Mouse (Mus musculus): ENCODE measurements at regions not wholly inside any gene's neighbourhood (a gene's known extent, or its start where the extent isn't known, plus 50 kb on each side); places are given as distances from the start of the nearest gene placed in this dataset.

- Histone ChIP-seq H3K27ac (no peak overlapping the region), H3K27me3 (no peaks in the 10 kb centered on the region), H3K9me3 (no peaks in the 10 kb centered on the region), H3K4me3 (no peak overlapping the region), H3K4me1 (no peaks in the 10 kb centered on the region), H3K4me2 (no peak overlapping the region), H3K36me3 (no peaks in the 10 kb centered on the region), H3K9ac (no peak overlapping the region)
- no peak for ATAC-seq (ENCODE audit: insufficient number of reproducible peaks, insufficient read depth, low FRiP score, low TSS enrichment, low read depth)
- WGBS, result 62% methylated on average over 5 of the region's 5 CpGs
Measured at GRCm38 (mm10) chr7:71234176-71234769, 117.0 kb downstream of the Gm10295 start.

GRCm38 (mm10) chr7:71232821-71233815 lies 118.2 kb downstream of the Gm10295 start:
- Histone ChIP-seq H3K4me3 (no peak overlapping the region), H3K4me2 (no peak overlapping the region), H3K9ac (no peak overlapping the region), H3K36me3 (no peaks in the 10 kb centered on the region), H3K27me3 (no peaks in the 10 kb centered on the region), H3K27ac (no peak overlapping the region), H3K4me1 (no peaks in the 10 kb centered on the region), H3K9me3 (no peaks in the 10 kb centered on the region)
- no peak for ATAC-seq (ENCODE audit: insufficient number of reproducible peaks, insufficient read depth, low FRiP score, low TSS enrichment, low read depth)
- WGBS, result 74% methylated on average over 8 of the region's 8 CpGs

GRCm38 (mm10) chr7:71230901-71231477 lies 120.3 kb downstream of the Gm10295 start:
- Histone ChIP-seq H3K36me3 (no peaks in the 10 kb centered on the region), H3K4me2 (no peak overlapping the region), H3K4me3 (no peak overlapping the region), H3K27me3 (no peaks in the 10 kb centered on the region), H3K9ac (no peak overlapping the region), H3K27ac (no peak overlapping the region), H3K4me1 (no peaks in the 10 kb centered on the region), H3K9me3 (no peaks in the 10 kb centered on the region)
- WGBS, result 59% methylated on average over 4 of the region's 4 CpGs
- ATAC-seq (ENCODE audit: insufficient number of reproducible peaks, insufficient read depth, low FRiP score, low TSS enrichment, low read depth), result no peak

- Histone ChIP-seq H3K4me2 (no peak overlapping the region), H3K9ac (no peak overlapping the region), H3K4me1 (no peaks in the 10 kb centered on the region), H3K36me3 (no peaks in the 10 kb centered on the region), H3K27ac (no peak overlapping the region; the same call in 1 of the 2 replicates), H3K9me3 (no peaks in the 10 kb centered on the region), H3K27me3 (no peaks in the 10 kb centered on the region), H3K4me3 (no peak overlapping the region)
- WGBS, result 53% methylated on average over 3 of the region's 3 CpGs
- no peak for ATAC-seq (ENCODE audit: insufficient number of reproducible peaks, insufficient read depth, low FRiP score, low TSS enrichment, low read depth)
Measured at GRCm38 (mm10) chr7:71229183-71229582, 122.1 kb downstream of the Gm10295 start.

- no peak overlapping the region for H3K9ac ChIP-seq
- H3K9me3 ChIP-seq, result no peaks in the 10 kb centered on the region
- H3K4me3 ChIP-seq, result no peak overlapping the region
- ATAC-seq (ENCODE audit: insufficient number of reproducible peaks, insufficient read depth, low FRiP score, low TSS enrichment, low read depth), result no peak
- H3K27ac ChIP-seq, result no peak overlapping the region
- H3K4me1 ChIP-seq, result no peaks in the 10 kb centered on the region
- 89% methylated on average over 9 of the region's 9 CpGs for WGBS
- no peaks in the 10 kb centered on the region for H3K36me3 ChIP-seq
- H3K4me2 ChIP-seq, result no peak overlapping the region
- no peaks in the 10 kb centered on the region for H3K27me3 ChIP-seq
Measured at GRCm38 (mm10) chr7:71224320-71224865, 126.9 kb downstream of the Gm10295 start.

- WGBS, result 88% methylated on average over 17 of the region's 17 CpGs
Measured at GRCm38 (mm10) chr7:71223513-71224319, 127.6 kb downstream of the Gm10295 start.

GRCm38 (mm10) chr7:71217344-71217743 lies 133.9 kb downstream of the Gm10295 start:
- Histone ChIP-seq H3K4me1 (no peaks in the 10 kb centered on the region), H3K4me3 (no peak overlapping the region), H3K9me3 (no peaks in the 10 kb centered on the region), H3K27ac (no peak overlapping the region), H3K4me2 (no peak overlapping the region), H3K9ac (no peak overlapping the region), H3K27me3 (no peaks in the 10 kb centered on the region), H3K36me3 (no peaks in the 10 kb centered on the region)
- WGBS, result 89% methylated on average over 7 of the region's 7 CpGs
- no peak for ATAC-seq (ENCODE audit: insufficient number of reproducible peaks, insufficient read depth, low FRiP score, low TSS enrichment, low read depth)

More at GRCm38 (mm10) chr7:71223513-71224319, 127.6 kb downstream of the Gm10295 start:
- Histone ChIP-seq H3K27ac (no peak overlapping the region), H3K27me3 (no peaks in the 10 kb centered on the region), H3K9me3 (no peaks in the 10 kb centered on the region), H3K9ac (no peak overlapping the region), H3K4me1 (no peaks in the 10 kb centered on the region), H3K4me3 (no peak overlapping the region), H3K36me3 (no peaks in the 10 kb centered on the region), H3K4me2 (no peak overlapping the region)
- no peak for ATAC-seq (ENCODE audit: insufficient number of reproducible peaks, insufficient read depth, low FRiP score, low TSS enrichment, low read depth)

GRCm38 (mm10) chr7:71216808-71217207 lies 134.5 kb downstream of the Gm10295 start:
- H3K27me3 ChIP-seq, result no peaks in the 10 kb centered on the region
- no peak overlapping the region for H3K4me3 ChIP-seq
- no peak overlapping the region for H3K4me2 ChIP-seq
- H3K9me3 ChIP-seq, result no peaks in the 10 kb centered on the region
- H3K9ac ChIP-seq, result no peak overlapping the region
- WGBS, result 62% methylated on average over 2 of the region's 2 CpGs
- H3K4me1 ChIP-seq, result no peaks in the 10 kb centered on the region
- no peak for ATAC-seq (ENCODE audit: insufficient number of reproducible peaks, insufficient read depth, low FRiP score, low TSS enrichment, low read depth)
- H3K36me3 ChIP-seq, result no peaks in the 10 kb centered on the region
- H3K27ac ChIP-seq, result no peak overlapping the region

- ATAC-seq (ENCODE audit: insufficient number of reproducible peaks, insufficient read depth, low FRiP score, low TSS enrichment, low read depth), result no peak
- no peaks in the 10 kb centered on the region for H3K9me3 ChIP-seq
- H3K9ac ChIP-seq, result no peak overlapping the region
- no peak overlapping the region for H3K4me2 ChIP-seq
- no peaks in the 10 kb centered on the region for H3K36me3 ChIP-seq
- no peak overlapping the region for H3K27ac ChIP-seq
- no peak overlapping the region for H3K4me3 ChIP-seq
- H3K27me3 ChIP-seq, result no peaks in the 10 kb centered on the region
- 73% methylated on average over 13 of the region's 13 CpGs for WGBS
- no peaks in the 10 kb centered on the region for H3K4me1 ChIP-seq
Measured at GRCm38 (mm10) chr7:71214500-71215055, 136.7 kb downstream of the Gm10295 start.

- Histone ChIP-seq H3K36me3 (no peaks in the 10 kb centered on the region), H3K4me1 (0 out of 2 replicates have a peak, but pooled peaks cover 2% of the 10 kb centered on the region), H3K4me2 (no peak overlapping the region), H3K9me3 (no peaks in the 10 kb centered on the region), H3K4me3 (no peak overlapping the region), H3K9ac (no peak overlapping the region), H3K27me3 (no peaks in the 10 kb centered on the region), H3K27ac (no peak overlapping the region)
- WGBS, result 35% methylated on average over 7 of the region's 7 CpGs
- no peak for ATAC-seq (ENCODE audit: insufficient number of reproducible peaks, insufficient read depth, low FRiP score, low TSS enrichment, low read depth)
Measured at GRCm38 (mm10) chr7:71193131-71193530, 158.2 kb downstream of the Gm10295 start.
